ENCODE assay signal across 9 mouse cellular contexts in genomic region chr8:105835318-105835717, GRCm38 (mm10). TPM values are rescaled to one million over a fixed set of nuclear protein-coding genes. Genes with fewer than 3 reads are reported as not detected.
DNase-seq lines count a peak whose midpoint lies in the region; ATAC-seq lines count a peak whose summit lies in the region.
"Had no signal": no experiment of that assay in that cellular context is flagged by ENCODE, and none has a peak within 500 bp of the region (broad histone marks: within the 10 kb centered on the region; RNA-seq: fewer than 3 reads in every experiment).

No protein-coding gene starts in this region.

- no peak for ATAC-seq in hindbrain, embryonic 14.5 days (ENCODE audit: low FRiP score)
- ATAC-seq in limb, embryonic 11.5 days (ENCODE audit: insufficient number of reproducible peaks, low FRiP score, low TSS enrichment, low read depth): no peak

- H3K36me3 ChIP-seq in hindbrain, embryonic 10.5 days: no peaks in the 10 kb centered on the region
- H3K36me3 ChIP-seq in hindbrain, embryonic 14.5 days (replicated peaks; ENCODE audit: control insufficient read depth, insufficient read depth): no peaks in the 10 kb centered on the region
- H3K36me3 ChIP-seq in limb, embryonic 11.5 days (ENCODE audit: control insufficient read depth, insufficient read depth, low read length): no peaks in the 10 kb centered on the region
- H3K36me3 ChIP-seq: embryonic facial prominence, embryonic 12.5 days had no signal

- H3K9me3 ChIP-seq in hindbrain, embryonic 10.5 days: no peaks in the 10 kb centered on the region
- H3K9me3 ChIP-seq in hindbrain, embryonic 14.5 days (ENCODE audit: control insufficient read depth, low read length): no peaks in the 10 kb centered on the region
- no peaks in the 10 kb centered on the region for H3K9me3 ChIP-seq in limb, embryonic 11.5 days (ENCODE audit: control insufficient read depth, low read length)
- H3K9me3 ChIP-seq: embryonic facial prominence, embryonic 12.5 days had no signal

- peak; percentile 55 for DNase-seq in hindbrain, embryonic 10.5 days (ENCODE audit: low spot score)
- DNase-seq in hindbrain, embryonic 14.5 days (ENCODE audit: low spot score): no peak
- DNase-seq in R1 (ENCODE audit: low read depth, low spot score): peak; percentile 81
- peak; percentile 56 for DNase-seq in embryo, embryonic 9.5 days (ENCODE audit: extremely low spot score)
- peak; percentile 85 for DNase-seq in heart, postnatal 4 days
- peak; percentile 67 for DNase-seq in limb, embryonic 11.5 days (ENCODE audit: low spot score)
- peak; percentile 80 to 87 for DNase-seq in natural killer cell, adult 2 months (ENCODE audit: low spot score in 2 of 2)
- DNase-seq in thymus, postnatal 10 days (ENCODE audit: low spot score in 2 of 2): peak; percentile 75 to 90

- no peak overlapping the region for H3K4me2 ChIP-seq in hindbrain, embryonic 14.5 days (replicated peaks)
- no peak overlapping the region for H3K4me2 ChIP-seq in limb, embryonic 11.5 days (ENCODE audit: low read depth, severe bottlenecking)
- H3K4me2 ChIP-seq: embryonic facial prominence, embryonic 12.5 days had no signal

- H3K4me3 ChIP-seq in hindbrain, embryonic 10.5 days: no peak overlapping the region
- H3K4me3 ChIP-seq in hindbrain, embryonic 14.5 days (replicated peaks; ENCODE audit: low read length): no peak overlapping the region
- H3K4me3 ChIP-seq in limb, embryonic 11.5 days (ENCODE audit: low read depth, low read length): no peak overlapping the region
- H3K4me3 ChIP-seq: embryonic facial prominence, embryonic 12.5 days had no signal

- no peaks in the 10 kb centered on the region for H3K27me3 ChIP-seq in hindbrain, embryonic 10.5 days (ENCODE audit: insufficient read depth, poor library complexity, severe bottlenecking)
- no peaks in the 10 kb centered on the region for H3K27me3 ChIP-seq in hindbrain, embryonic 14.5 days (ENCODE audit: control insufficient read depth, insufficient read depth, low read length)
- no peaks in the 10 kb centered on the region for H3K27me3 ChIP-seq in limb, embryonic 11.5 days (ENCODE audit: control insufficient read depth, insufficient read depth, low read length)
- H3K27me3 ChIP-seq: embryonic facial prominence, embryonic 12.5 days had no signal

- no peak overlapping the region for H3K9ac ChIP-seq in hindbrain, embryonic 14.5 days
- H3K9ac ChIP-seq in limb, embryonic 11.5 days (ENCODE audit: low read length): no peak overlapping the region
- H3K9ac ChIP-seq: embryonic facial prominence, embryonic 12.5 days had no signal

- peaks cover 8% of the 10 kb centered on the region; the same call in 1 of the 2 replicates for H3K4me1 ChIP-seq in hindbrain, embryonic 10.5 days (replicated peaks)
- H3K4me1 ChIP-seq in hindbrain, embryonic 14.5 days (replicated peaks; ENCODE audit: control insufficient read depth, insufficient read depth, low read length): no peaks in the 10 kb centered on the region
- H3K4me1 ChIP-seq in limb, embryonic 11.5 days (ENCODE audit: control insufficient read depth, insufficient read depth, low read length): no peaks in the 10 kb centered on the region
- H3K4me1 ChIP-seq: embryonic facial prominence, embryonic 12.5 days had no signal

- WGBS in hindbrain, embryonic 10.5 days: 29% methylated on average over 11 of the region's 11 CpGs
- 30% methylated on average over 11 of the region's 11 CpGs for WGBS in hindbrain, embryonic 14.5 days
- 25% methylated on average over 11 of the region's 11 CpGs for WGBS in limb, embryonic 11.5 days

- H3K27ac ChIP-seq in hindbrain, embryonic 10.5 days: no peak overlapping the region
- no peak overlapping the region for H3K27ac ChIP-seq in hindbrain, embryonic 14.5 days
- H3K27ac ChIP-seq in limb, embryonic 11.5 days (replicated peaks; ENCODE audit: low read depth, low read length): no peak overlapping the region
- H3K27ac ChIP-seq: embryonic facial prominence, embryonic 12.5 days had no signal

RNA-seq across cellular contexts. Expression of gene Tsnaxip1, which starts 7.8 kb away (rescaled TPM):
- polyA plus RNA-seq in hindbrain, embryonic 10.5 days (2016; fragmentation: Nextera tagmentation; extraction: Ambion mirVana): 0.51 and 1.8 TPM in 2 replicates
- 0.64 and 1.4 TPM in 2 replicates for polyA plus RNA-seq in hindbrain, embryonic 14.5 days (2014; fragmentation: Nextera tagmentation; extraction: Ambion mirVana)
- not detected for total RNA-seq in heart, postnatal 4 days (2021)
- 0.14 and 0.15 TPM in 2 replicates for polyA plus RNA-seq in limb, embryonic 11.5 days (2014; fragmentation: Nextera tagmentation; extraction: Ambion mirVana)

RNA-seq across cellular contexts. Expression of gene Ranbp10, which starts 8.2 kb away (rescaled TPM):
- polyA plus RNA-seq in hindbrain, embryonic 10.5 days (2016; fragmentation: Nextera tagmentation; extraction: Ambion mirVana): 10.4 and 11.1 TPM in 2 replicates
- 9.1 and 10.4 TPM in 2 replicates for polyA plus RNA-seq in hindbrain, embryonic 14.5 days (2014; fragmentation: Nextera tagmentation; extraction: Ambion mirVana)
- total RNA-seq in heart, postnatal 4 days (2021): 10 to 100 TPM; 22.3 to 23.1 TPM
- 17.0 and 17.3 TPM in 2 replicates for polyA plus RNA-seq in limb, embryonic 11.5 days (2014; fragmentation: Nextera tagmentation; extraction: Ambion mirVana)

RNA-seq across cellular contexts. Expression of gene Cenpt, which starts 17.8 kb away (rescaled TPM):
- 55.2 and 58.1 TPM in 2 replicates for polyA plus RNA-seq in hindbrain, embryonic 10.5 days (2016; fragmentation: Nextera tagmentation; extraction: Ambion mirVana)
- polyA plus RNA-seq in hindbrain, embryonic 14.5 days (2014; fragmentation: Nextera tagmentation; extraction: Ambion mirVana): 46.3 and 51.7 TPM in 2 replicates
- total RNA-seq in heart, postnatal 4 days (2021): 10 to 100 TPM; 16.8 to 18.4 TPM
- 48.8 and 55.2 TPM in 2 replicates for polyA plus RNA-seq in limb, embryonic 11.5 days (2014; fragmentation: Nextera tagmentation; extraction: Ambion mirVana)

RNA-seq across cellular contexts. Expression of gene Thap11, which starts 19.6 kb away (rescaled TPM):
- 78.3 and 83.5 TPM in 2 replicates for polyA plus RNA-seq in hindbrain, embryonic 10.5 days (2016; fragmentation: Nextera tagmentation; extraction: Ambion mirVana)
- polyA plus RNA-seq in hindbrain, embryonic 14.5 days (2014; fragmentation: Nextera tagmentation; extraction: Ambion mirVana): 46.2 and 51.2 TPM in 2 replicates
- total RNA-seq in heart, postnatal 4 days (2021): 10 to 100 TPM; 26.4 to 29.3 TPM
- 73.4 and 77.6 TPM in 2 replicates for polyA plus RNA-seq in limb, embryonic 11.5 days (2014; fragmentation: Nextera tagmentation; extraction: Ambion mirVana)

RNA-seq across cellular contexts. Expression of gene Nutf2, which starts 25.1 kb away (rescaled TPM):
- 364 and 407 TPM in 2 replicates for polyA plus RNA-seq in hindbrain, embryonic 10.5 days (2016; fragmentation: Nextera tagmentation; extraction: Ambion mirVana)
- 181 TPM in 2 replicates for polyA plus RNA-seq in hindbrain, embryonic 14.5 days (2014; fragmentation: Nextera tagmentation; extraction: Ambion mirVana)
- 10 to 100 TPM; 44.7 to 45.7 TPM for total RNA-seq in heart, postnatal 4 days (2021)
- polyA plus RNA-seq in limb, embryonic 11.5 days (2014; fragmentation: Nextera tagmentation; extraction: Ambion mirVana): 327 and 371 TPM in 2 replicates
